Comparison of ENCODE assay signal across 8 mouse cellular contexts in the genomic region with DNA sequence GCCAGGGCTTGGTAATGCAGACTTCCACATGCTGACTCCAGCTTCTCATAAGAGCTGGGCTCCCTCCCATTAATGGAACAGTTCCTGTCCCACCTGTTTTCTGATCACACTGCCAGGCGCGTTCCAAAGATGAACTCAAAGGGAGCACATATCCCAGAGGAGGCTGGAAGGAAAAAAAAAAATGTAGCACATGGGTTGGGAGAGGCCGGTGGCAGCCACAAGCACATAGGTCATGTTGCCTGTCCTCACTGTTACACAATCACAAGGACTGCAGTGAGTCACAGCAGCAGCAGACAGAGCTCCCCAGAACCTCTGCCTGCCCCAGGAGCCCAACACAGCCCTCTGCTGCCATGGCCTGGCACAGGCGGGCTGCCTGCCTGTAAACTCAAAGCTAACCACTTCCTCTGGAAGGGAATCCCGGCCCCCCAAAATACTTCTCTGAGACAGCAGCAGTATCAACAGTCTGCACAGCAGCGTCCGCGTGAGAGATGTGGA.
DNase-seq lines count a peak whose midpoint lies in the region; ATAC-seq lines count a peak whose summit lies in the region.

No protein-coding gene starts in this region.

- peak; percentile 97 for ATAC-seq in hematopoietic stem cell, adult 5-6 weeks (replicated peaks in 1 of 2; ENCODE audit: insufficient read depth in 1 of 2, low FRiP score in 2 of 2, low TSS enrichment in 1 of 2, low read depth in 1 of 2, poor library complexity in 2 of 2, severe bottlenecking in 2 of 2)
- peak; percentile 99 for ATAC-seq in megakaryocyte, adult 5-6 weeks (ENCODE audit: poor library complexity, severe bottlenecking)
- ATAC-seq in inflammation-experienced regulatory T-cells, adult 6 months, result no peak

- DNase-seq in layer of hippocampus, adult 11-12 months (ENCODE audit: low spot score), result peak; percentile 25
- DNase-seq in layer of hippocampus, postnatal 25 days (ENCODE audit: extremely low spot score in 1 of 2, low spot score in 1 of 2), result no peak
- peak; percentile 77 for DNase-seq in fibroblast of lung, adult 2 months (ENCODE audit: low read depth)
- peak; percentile 81 for DNase-seq in thymus, postnatal 4 days
- no peak for DNase-seq in embryo, embryonic 9.5 days (ENCODE audit: extremely low spot score)

Comparison
In these comparisons a context has a peak if more than half of its experiments do, and no peak if none do; other contexts are left out.
1. DNase-seq: peak in layer of hippocampus, adult 11-12 months (single experiment), fibroblast of lung, adult 2 months (single experiment) and thymus, postnatal 4 days (single experiment); none in layer of hippocampus, postnatal 25 days (0 of 2) and embryo, embryonic 9.5 days (single experiment).